Mouse (Mus musculus): ENCODE measurements around the gene Med21. TPM values are rescaled to one million over a fixed set of nuclear protein-coding genes. Genes with fewer than 3 reads are reported as not detected.

Med21 gene
- total RNA-seq, 4 experiments from 2014 or later = 48.4 to 55.5 (median 49.6) TPM

- no peak for DNase-seq (ENCODE audit: low spot score)
Measured at GRCm38 (mm10) chr6:146640068-146640965, 2.0 kb upstream of the Med21 start.

- no peak for DNase-seq (ENCODE audit: low spot score)
Measured at GRCm38 (mm10) chr6:146640991-146641390, 1.4 kb upstream of the Med21 start.

GRCm38 (mm10) chr6:146641621-146642210 lies 631 bp upstream of the Med21 start:
- DNase-seq (ENCODE audit: low spot score) = no peak

GRCm38 (mm10) chr6:146643184-146643570 lies 830 bp downstream of the Med21 start:
- no peak for DNase-seq (ENCODE audit: low spot score)

- DNase-seq (ENCODE audit: low spot score) = no peak
Measured at GRCm38 (mm10) chr6:146650013-146650412, 7.7 kb downstream of the Med21 start.

- DNase-seq (ENCODE audit: low spot score) = no peak
Measured at GRCm38 (mm10) chr6:146651431-146651830, 9.1 kb downstream of the Med21 start.

- DNase-seq (ENCODE audit: low spot score) = no peak
Measured at GRCm38 (mm10) chr6:146653197-146653596, 10.8 kb downstream of the Med21 start.

GRCm38 (mm10) chr6:146660591-146660990 lies 18.2 kb downstream of the Med21 start:
- no peak for DNase-seq (ENCODE audit: low spot score)

- DNase-seq (ENCODE audit: low spot score) = no peak
Measured at GRCm38 (mm10) chr6:146661655-146662054, 19.3 kb downstream of the Med21 start.

GRCm38 (mm10) chr6:146662679-146663078 lies 20.3 kb downstream of the Med21 start:
- DNase-seq (ENCODE audit: low spot score) = no peak

- DNase-seq (ENCODE audit: low spot score) = no peak
Measured at GRCm38 (mm10) chr6:146664116-146664515, 21.8 kb downstream of the Med21 start.

- no peak for DNase-seq (ENCODE audit: low spot score)
Measured at GRCm38 (mm10) chr6:146664917-146665316, 22.6 kb downstream of the Med21 start.

- DNase-seq (ENCODE audit: low spot score) = no peak
Measured at GRCm38 (mm10) chr6:146665408-146665807, 23.1 kb downstream of the Med21 start.

- no peak for DNase-seq (ENCODE audit: low spot score)
Measured at GRCm38 (mm10) chr6:146666811-146667210, 24.5 kb downstream of the Med21 start.

GRCm38 (mm10) chr6:146668606-146669005 lies 26.3 kb downstream of the Med21 start:
- DNase-seq (ENCODE audit: low spot score) = no peak

GRCm38 (mm10) chr6:146670956-146671855 lies 28.9 kb downstream of the Med21 start:
- no peak for DNase-seq (ENCODE audit: low spot score)

GRCm38 (mm10) chr6:146672106-146672505 lies 29.8 kb downstream of the Med21 start:
- DNase-seq (ENCODE audit: low spot score) = no peak

GRCm38 (mm10) chr6:146673696-146674095 lies 31.3 kb downstream of the Med21 start:
- no peak for DNase-seq (ENCODE audit: low spot score)

GRCm38 (mm10) chr6:146674420-146674819 lies 32.1 kb downstream of the Med21 start:
- no peak for DNase-seq (ENCODE audit: low spot score)

GRCm38 (mm10) chr6:146674881-146675536 lies 32.7 kb downstream of the Med21 start:
- DNase-seq (ENCODE audit: low spot score) = no peak

GRCm38 (mm10) chr6:146676904-146677303 lies 34.6 kb downstream of the Med21 start:
- DNase-seq (ENCODE audit: low spot score) = no peak
